Mouse (Mus musculus) bone marrow, adult 2 months (tissue): ENCODE results near the gene Ncaph.

Experiments used
- CTCF ChIP-seq: fragments of 200-500 bp; IDR thresholded peaks from 2 replicates; pipeline ENCODE4 v1.5.1; 2011; ENCODE audit warnings: low read length, control low read depth; ENCODE audit not compliant: control insufficient read depth, insufficient read depth
- POLR2A ChIP-seq: fragments of 200-500 bp; IDR thresholded peaks from 2 replicates; pipeline ENCODE4 v1.6.1; 2011; ENCODE audit warnings: low read depth, mild to moderate bottlenecking, control low read depth, low read length, borderline replicate concordance; ENCODE audit not compliant: control insufficient read depth

GRCm38 (mm10) chr2:127069781-127070434, 63.8 kb downstream of the Ncaph start:
- TF ChIP-seq CTCF (no peak), POLR2A (no peak)
